Mouse (Mus musculus) adrenal gland (tissue): Measurements from ENCODE around the gene Bcdin3d.
"Not testable (repeated sequence)": the region's sequence is repeated elsewhere in the genome, so short reads cannot be mapped to it uniquely, and the experiment has no call there.

ENCODE experiments used
- intact Hi-C: fragments of 180-260 bp; cut with DNase I; formaldehyde crosslinking; loops from one replicate; pipeline ENCODE4 v1.15.1; 2025

The Bcdin3d gene

GRCm38 (mm10) chr15:99475814-99476213, 1.3 kb upstream of the Bcdin3d start:
- intact Hi-C loops, result no loop called here

GRCm38 (mm10) chr15:99473801-99474575, 542 bp downstream of the Bcdin3d start:
- intact Hi-C loops, result loop anchor here (5.0 kb wide), 1 partner anchor 157 kb away; no protein-coding TSS in a partner anchor

GRCm38 (mm10) chr15:99472972-99473371, 1.6 kb downstream of the Bcdin3d start:
- intact Hi-C loops, result loop anchor here (5.0 kb wide), 1 partner anchor 156 kb away; no protein-coding TSS in a partner anchor

GRCm38 (mm10) chr15:99471677-99472063, 2.9 kb downstream of the Bcdin3d start:
- intact Hi-C loops, result loop anchor here (1.0 to 5.0 kb wide), 2 partner anchors 55 to 154 kb away; no protein-coding TSS in a partner anchor

- intact Hi-C loops, result loop anchor here (1.0 to 5.0 kb wide), 2 partner anchors 55 to 154 kb away; no protein-coding TSS in a partner anchor
Observed at GRCm38 (mm10) chr15:99470971-99471676, 3.4 kb downstream of the Bcdin3d start.

GRCm38 (mm10) chr15:99470224-99470761, 4.2 kb downstream of the Bcdin3d start:
- intact Hi-C loops, result loop anchor here (5.0 kb wide), 1 partner anchor 153 kb away; no protein-coding TSS in a partner anchor

- intact Hi-C loops, result loop anchor here (5.0 kb wide), 1 partner anchor 152 kb away; no protein-coding TSS in a partner anchor
Observed at GRCm38 (mm10) chr15:99469736-99470135, 4.8 kb downstream of the Bcdin3d start.

GRCm38 (mm10) chr15:99469067-99469466, 5.5 kb downstream of the Bcdin3d start:
- intact Hi-C loops, result no loop called here

- intact Hi-C loops, result no loop called here
Observed at GRCm38 (mm10) chr15:99463194-99463593, 11.3 kb downstream of the Bcdin3d start.

GRCm38 (mm10) chr15:99457606-99458401, 16.7 kb downstream of the Bcdin3d start, which contains the start of gene Nckap5l:
Gene Nckap5l (minus strand): TSS chr15:99457748.
- intact Hi-C loops, result no loop called here

GRCm38 (mm10) chr15:99456963-99457605, 17.4 kb downstream of the Bcdin3d start:
- intact Hi-C loops, result no loop called here

- intact Hi-C loops, result no loop called here
Observed at GRCm38 (mm10) chr15:99456338-99456962, 18.1 kb downstream of the Bcdin3d start.

GRCm38 (mm10) chr15:99455415-99455814, 19.1 kb downstream of the Bcdin3d start:
- intact Hi-C loops, result no loop called here

GRCm38 (mm10) chr15:99454585-99455279, 19.8 kb downstream of the Bcdin3d start:
- intact Hi-C loops, result no loop called here

GRCm38 (mm10) chr15:99453153-99453900, 21.2 kb downstream of the Bcdin3d start:
- intact Hi-C loops, result no loop called here

GRCm38 (mm10) chr15:99449751-99450280, 24.7 kb downstream of the Bcdin3d start:
- intact Hi-C loops, result no loop called here

GRCm38 (mm10) chr15:99449131-99449750, 25.3 kb downstream of the Bcdin3d start:
- intact Hi-C loops, result no loop called here

GRCm38 (mm10) chr15:99446136-99446535, 28.4 kb downstream of the Bcdin3d start:
- intact Hi-C loops, result not testable (repeated sequence)
